Mouse (Mus musculus): ENCODE data around the gene Gm44511. TPM values are rescaled to one million over a fixed set of nuclear protein-coding genes. Genes with fewer than 3 reads are reported as not detected.
"Not testable (repeated sequence)": the region's sequence is repeated elsewhere in the genome, so short reads cannot be mapped to it uniquely, and the experiment has no call there.

Gm44511 gene
- polyA plus RNA-seq, 1 experiment from 2014 or later = not detected

DNA sequence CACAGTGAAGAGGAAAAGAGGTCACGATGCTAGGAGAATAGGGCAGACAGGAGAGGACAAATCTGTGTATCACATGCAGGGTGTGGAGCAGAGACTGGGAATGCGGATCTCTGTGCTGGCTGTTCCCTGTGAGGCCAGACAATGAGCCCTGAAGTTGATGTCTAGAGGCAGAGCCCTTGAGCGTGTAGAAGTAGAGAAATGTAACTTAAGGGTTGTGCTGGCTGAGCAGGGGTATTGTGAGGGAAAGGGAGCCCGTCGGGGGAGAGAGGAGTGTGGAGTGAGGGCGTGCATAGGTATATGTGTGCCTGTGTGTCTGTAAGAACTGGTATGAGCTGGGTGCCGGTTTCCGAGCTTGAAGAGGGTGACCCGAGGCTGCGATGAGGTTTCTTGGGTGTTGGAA, 23.6 kb downstream of the Gm44511 start:
- Histone ChIP-seq H3K27ac (replicated peaks; ENCODE audit: low read depth, low read length) (no peak overlapping the region), H3K27me3 (ENCODE audit: control insufficient read depth, insufficient read depth, low read length) (no peaks in the 10 kb centered on the region), H3K4me1 (ENCODE audit: control insufficient read depth, insufficient read depth, low read length) (no peaks in the 10 kb centered on the region), H3K4me3 (ENCODE audit: low read depth, low read length) (peak overlapping the region; percentile 43), H3K36me3 (replicated peaks; ENCODE audit: control insufficient read depth, insufficient read depth, low read depth, low read length) (no peaks in the 10 kb centered on the region), H3K9ac (replicated peaks; ENCODE audit: low read length) (peak overlapping the region; percentile 57), H3K9me3 (replicated peaks; ENCODE audit: control insufficient read depth, low read length) (no peaks in the 10 kb centered on the region), H3K4me2 (ENCODE audit: low read depth, low read length) (peak overlapping the region; percentile 48)
- ATAC-seq (replicated peaks; ENCODE audit: insufficient number of reproducible peaks, low FRiP score, low TSS enrichment, low read depth) = peak; percentile 71
- no peak for DNase-seq (ENCODE audit: low spot score)
- 16% methylated on average over 10 of the region's 10 CpGs for WGBS

DNA sequence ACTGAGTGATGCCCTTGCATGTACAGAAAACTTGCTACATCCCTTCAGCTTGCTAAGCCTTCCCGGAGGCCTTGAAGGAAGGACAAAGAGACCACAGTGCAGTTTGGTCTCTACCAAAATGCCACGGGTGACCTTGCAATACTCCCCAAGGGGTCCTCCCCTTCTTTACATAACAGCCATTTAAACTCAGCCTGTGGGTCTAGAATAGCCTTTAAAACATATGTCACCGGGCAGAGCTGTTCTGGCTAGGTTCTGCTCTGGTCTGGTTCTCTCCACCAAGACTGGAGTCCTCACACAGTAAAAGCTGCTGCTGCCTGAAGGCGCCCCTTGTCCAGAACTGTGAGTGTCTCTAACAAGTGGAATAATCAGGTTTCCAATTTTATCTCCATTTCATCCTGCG, 25.4 kb downstream of the Gm44511 start:
- not testable (repeated sequence) for H3K4me2 ChIP-seq (ENCODE audit: low read depth, low read length); H3K9ac ChIP-seq (replicated peaks; ENCODE audit: low read length); ATAC-seq (replicated peaks; ENCODE audit: insufficient number of reproducible peaks, low FRiP score, low TSS enrichment, low read depth); H3K27ac ChIP-seq (replicated peaks; ENCODE audit: low read depth, low read length); DNase-seq (ENCODE audit: low spot score); H3K36me3 ChIP-seq (replicated peaks; ENCODE audit: control insufficient read depth, insufficient read depth, low read depth, low read length); H3K9me3 ChIP-seq (replicated peaks; ENCODE audit: control insufficient read depth, low read length); H3K4me1 ChIP-seq (ENCODE audit: control insufficient read depth, insufficient read depth, low read length); H3K4me3 ChIP-seq (ENCODE audit: low read depth, low read length); H3K27me3 ChIP-seq (ENCODE audit: control insufficient read depth, insufficient read depth, low read length)
- 66% methylated on average over 5 of the region's 5 CpGs for WGBS

DNA sequence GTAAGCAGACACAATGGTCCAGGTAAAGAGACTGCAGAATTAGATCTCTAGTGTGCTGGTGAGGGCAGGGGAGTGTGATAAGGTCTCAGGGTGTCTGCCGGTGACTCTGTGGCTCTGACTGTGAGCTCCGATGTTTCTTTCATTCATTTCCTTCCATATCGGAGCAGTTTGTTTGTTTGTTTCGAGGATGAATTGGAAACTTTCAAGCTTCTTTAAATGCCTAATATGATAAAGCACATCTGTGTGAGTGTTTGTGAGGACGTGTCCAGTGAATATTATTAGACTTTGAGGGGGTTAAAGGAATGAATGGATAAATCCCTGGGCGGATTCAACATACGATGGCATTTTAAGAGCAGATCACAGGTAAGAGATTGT, 26.2 kb downstream of the Gm44511 start:
- DNase-seq (ENCODE audit: low spot score) = no peak

GRCm38 (mm10) chr6:128799144-128799895, 26.8 kb downstream of the Gm44511 start:
- peak overlapping the region; percentile 58 for H3K9ac ChIP-seq (replicated peaks; ENCODE audit: low read length)
- H3K4me2 ChIP-seq (ENCODE audit: low read depth, low read length) = peak overlapping the region; percentile 37; the same call in 1 of the 2 replicates
- not testable (repeated sequence) for H3K4me1 ChIP-seq (ENCODE audit: control insufficient read depth, insufficient read depth, low read length); H3K27me3 ChIP-seq (ENCODE audit: control insufficient read depth, insufficient read depth, low read length); H3K9me3 ChIP-seq (replicated peaks; ENCODE audit: control insufficient read depth, low read length); H3K36me3 ChIP-seq (replicated peaks; ENCODE audit: control insufficient read depth, insufficient read depth, low read depth, low read length)
- peak; percentile 90 for DNase-seq (ENCODE audit: low spot score)
- peak; percentile 53 for ATAC-seq (replicated peaks; ENCODE audit: insufficient number of reproducible peaks, low FRiP score, low TSS enrichment, low read depth)
- H3K27ac ChIP-seq (replicated peaks; ENCODE audit: low read depth, low read length) = 0 out of 2 replicates have a peak overlapping the region, but pooled peaks have one; percentile 52
- WGBS = under 1% methylated on average over 49 of the region's 49 CpGs
- peak overlapping the region; percentile 56 for H3K4me3 ChIP-seq (ENCODE audit: low read depth, low read length)

More for the DNA sequence above, 26.2 kb downstream of the Gm44511 start:
- Histone ChIP-seq H3K9me3 (replicated peaks; ENCODE audit: control insufficient read depth, low read length) (no peaks in the 10 kb centered on the region), H3K4me2 (ENCODE audit: low read depth, low read length) (peak overlapping the region; percentile 37), H3K27ac (replicated peaks; ENCODE audit: low read depth, low read length) (no peak overlapping the region), H3K4me3 (ENCODE audit: low read depth, low read length) (peak overlapping the region; percentile 56), H3K9ac (replicated peaks; ENCODE audit: low read length) (0 out of 2 replicates have a peak overlapping the region, but pooled peaks have one; percentile 13), H3K4me1 (ENCODE audit: control insufficient read depth, insufficient read depth, low read length) (no peaks in the 10 kb centered on the region), H3K36me3 (replicated peaks; ENCODE audit: control insufficient read depth, insufficient read depth, low read depth, low read length) (no peaks in the 10 kb centered on the region), H3K27me3 (ENCODE audit: control insufficient read depth, insufficient read depth, low read length) (no peaks in the 10 kb centered on the region)
- no peak for ATAC-seq (replicated peaks; ENCODE audit: insufficient number of reproducible peaks, low FRiP score, low TSS enrichment, low read depth)
- 20% methylated on average over 7 of the region's 7 CpGs for WGBS

- not testable (repeated sequence) for H3K27me3 ChIP-seq (ENCODE audit: control insufficient read depth, insufficient read depth, low read length); H3K9me3 ChIP-seq (replicated peaks; ENCODE audit: control insufficient read depth, low read length); H3K36me3 ChIP-seq (replicated peaks; ENCODE audit: control insufficient read depth, insufficient read depth, low read depth, low read length); H3K4me1 ChIP-seq (ENCODE audit: control insufficient read depth, insufficient read depth, low read length)
- DNase-seq (ENCODE audit: low spot score) (peak; percentile 88), ATAC-seq (replicated peaks; ENCODE audit: insufficient number of reproducible peaks, low FRiP score, low TSS enrichment, low read depth) (peak; percentile 57)
- H3K4me2 ChIP-seq (ENCODE audit: low read depth, low read length) = 0 out of 2 replicates have a peak overlapping the region, but pooled peaks have one; percentile 10
- peak overlapping the region; percentile 56 for H3K4me3 ChIP-seq (ENCODE audit: low read depth, low read length)
- 0 out of 2 replicates have a peak overlapping the region, but pooled peaks have one; percentile 52 for H3K27ac ChIP-seq (replicated peaks; ENCODE audit: low read depth, low read length)
- H3K9ac ChIP-seq (replicated peaks; ENCODE audit: low read length) = peak overlapping the region; percentile 58
- 0% methylated on average over 20 of the region's 20 CpGs for WGBS
These were observed 27.4 kb downstream of the Gm44511 start for GRCm38 (mm10) chr6:128798772-128799143.

GRCm38 (mm10) chr6:128797936-128798771, 28.0 kb downstream of the Gm44511 start:
- H3K36me3 ChIP-seq (replicated peaks; ENCODE audit: control insufficient read depth, insufficient read depth, low read depth, low read length) = no peaks in the 10 kb centered on the region
- H3K4me3 ChIP-seq (ENCODE audit: low read depth, low read length) = peak overlapping the region; percentile 36
- WGBS = 14% methylated on average over 15 of the region's 15 CpGs
- H3K9ac ChIP-seq (replicated peaks; ENCODE audit: low read length) = peak overlapping the region; percentile 44
- no peak overlapping the region for H3K27ac ChIP-seq (replicated peaks; ENCODE audit: low read depth, low read length)
- ATAC-seq (replicated peaks; ENCODE audit: insufficient number of reproducible peaks, low FRiP score, low TSS enrichment, low read depth) = no peak
- no peaks in the 10 kb centered on the region for H3K9me3 ChIP-seq (replicated peaks; ENCODE audit: control insufficient read depth, low read length)
- H3K4me2 ChIP-seq (ENCODE audit: low read depth, low read length) = peak overlapping the region; percentile 44
- no peaks in the 10 kb centered on the region for H3K4me1 ChIP-seq (ENCODE audit: control insufficient read depth, insufficient read depth, low read length)
- peak; percentile 34 for DNase-seq (ENCODE audit: low spot score)
- H3K27me3 ChIP-seq (ENCODE audit: control insufficient read depth, insufficient read depth, low read length) = no peaks in the 10 kb centered on the region

GRCm38 (mm10) chr6:128797185-128797905, 28.8 kb downstream of the Gm44511 start:
- ATAC-seq (replicated peaks; ENCODE audit: insufficient number of reproducible peaks, low FRiP score, low TSS enrichment, low read depth) (no peak), DNase-seq (ENCODE audit: low spot score) (no peak)
- no peak overlapping the region for H3K27ac ChIP-seq (replicated peaks; ENCODE audit: low read depth, low read length)
- no peak overlapping the region; the same call in 1 of the 2 replicates for H3K9ac ChIP-seq (replicated peaks; ENCODE audit: low read length)
- WGBS = 78% methylated on average over 12 of the region's 12 CpGs
- H3K9me3 ChIP-seq (replicated peaks; ENCODE audit: control insufficient read depth, low read length) = no peaks in the 10 kb centered on the region
- H3K36me3 ChIP-seq (replicated peaks; ENCODE audit: control insufficient read depth, insufficient read depth, low read depth, low read length) = no peaks in the 10 kb centered on the region
- peak overlapping the region; percentile 36; the same call in 1 of the 2 replicates for H3K4me3 ChIP-seq (ENCODE audit: low read depth, low read length)
- H3K4me2 ChIP-seq (ENCODE audit: low read depth, low read length) = no peak overlapping the region; the same call in 1 of the 2 replicates
- no peaks in the 10 kb centered on the region for H3K4me1 ChIP-seq (ENCODE audit: control insufficient read depth, insufficient read depth, low read length)
- no peaks in the 10 kb centered on the region for H3K27me3 ChIP-seq (ENCODE audit: control insufficient read depth, insufficient read depth, low read length)
